Mouse (Mus musculus): Measurements from ENCODE around the gene Lrmda. TPM values are rescaled to one million over a fixed set of nuclear protein-coding genes. Genes with fewer than 3 reads are reported as not detected.
A peak's percentile ranks its signal among the peaks of the same experiment; 100 is the strongest.

Lrmda gene
- total and polyA plus RNA-seq, 3 experiments, result 0.43 to 1.1 (median 1.0) TPM

DNA sequence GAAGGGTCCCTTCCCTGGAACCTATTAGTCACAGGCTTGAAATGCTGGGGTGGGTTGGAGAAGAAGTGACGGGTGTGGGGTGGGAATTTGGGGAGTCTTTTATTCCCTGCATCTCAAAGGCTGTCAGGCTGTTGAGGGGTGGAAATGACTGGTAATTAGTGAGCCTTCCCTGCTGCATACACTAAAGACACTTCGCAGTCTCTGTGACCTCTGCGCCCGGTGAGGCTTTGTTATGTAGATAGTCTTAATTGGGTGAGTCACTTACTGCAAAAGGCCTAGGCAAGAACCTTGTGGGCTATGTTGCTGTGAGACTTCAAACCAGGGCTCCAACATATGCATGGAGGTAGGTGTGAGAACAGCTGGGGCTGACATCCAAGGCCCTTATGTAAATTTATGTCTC lies 14.6 kb upstream of the Lrmda start:
- no peaks in the 10 kb centered on the region for H3K27me3 ChIP-seq (ENCODE audit: control insufficient read depth, insufficient read depth, low read length)
- no peak overlapping the region for H3K27ac ChIP-seq
- no peak overlapping the region for H3K9ac ChIP-seq (ENCODE audit: low read depth, low read length)
- intact Hi-C loops (cut with DNase I), result no loop called here
- TF ChIP-seq CTCF (IDR thresholded peaks at IDR 0.05) (no peak), EP300 (IDR thresholded peaks at IDR 0.05; ENCODE audit: insufficient read depth, low read depth, low read length) (no peak), POLR2A (IDR thresholded peaks at IDR 0.05; ENCODE audit: insufficient read depth, low read depth, low read length) (no peak)
- no peaks in the 10 kb centered on the region for H3K36me3 ChIP-seq (ENCODE audit: control insufficient read depth, insufficient read depth, low read length)
- no peaks in the 10 kb centered on the region for H3K79me2 ChIP-seq (replicated peaks; ENCODE audit: control insufficient read depth, insufficient read depth, low read length)
- H3K4me1 ChIP-seq (ENCODE audit: control insufficient read depth, insufficient read depth, low read length), result no peaks in the 10 kb centered on the region
- no peak for DNase-seq
- WGBS, result 75% methylated on average over 4 of the region's 4 CpGs
- no peak overlapping the region for H3K4me3 ChIP-seq

DNA sequence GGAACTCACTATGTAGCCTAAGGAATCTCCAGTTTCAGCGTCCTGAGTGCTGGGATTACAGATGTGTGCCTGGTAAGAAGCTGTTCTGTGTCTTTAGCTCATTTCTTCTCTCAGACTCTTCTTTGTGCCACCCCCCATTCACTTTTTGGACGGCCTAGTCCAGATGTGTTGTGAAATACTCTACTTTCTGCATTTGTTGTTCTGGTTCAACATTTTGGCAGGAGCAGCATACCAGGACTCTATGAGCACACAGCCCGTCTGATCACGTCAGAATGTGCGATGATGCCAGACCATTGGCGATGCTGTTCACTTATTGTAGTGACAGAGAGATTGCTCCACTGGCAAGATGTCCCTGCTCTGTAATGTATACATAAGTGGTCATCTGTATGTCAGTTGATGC lies 12.5 kb upstream of the Lrmda start:
- H3K9ac ChIP-seq (ENCODE audit: low read depth, low read length), result no peak overlapping the region
- H3K4me1 ChIP-seq (ENCODE audit: control insufficient read depth, insufficient read depth, low read length), result no peaks in the 10 kb centered on the region
- H3K79me2 ChIP-seq (replicated peaks; ENCODE audit: control insufficient read depth, insufficient read depth, low read length), result no peaks in the 10 kb centered on the region
- WGBS, result 86% methylated on average over 6 of the region's 6 CpGs
- no peaks in the 10 kb centered on the region for H3K27me3 ChIP-seq (ENCODE audit: control insufficient read depth, insufficient read depth, low read length)
- TF ChIP-seq CTCF (IDR thresholded peaks at IDR 0.05) (no peak), POLR2A (IDR thresholded peaks at IDR 0.05; ENCODE audit: insufficient read depth, low read depth, low read length) (no peak), EP300 (IDR thresholded peaks at IDR 0.05; ENCODE audit: insufficient read depth, low read depth, low read length) (no peak)
- no peak overlapping the region for H3K27ac ChIP-seq
- no peak for DNase-seq
- intact Hi-C loops (cut with DNase I), result no loop called here
- H3K36me3 ChIP-seq (ENCODE audit: control insufficient read depth, insufficient read depth, low read length), result no peaks in the 10 kb centered on the region
- H3K4me3 ChIP-seq, result no peak overlapping the region

DNA sequence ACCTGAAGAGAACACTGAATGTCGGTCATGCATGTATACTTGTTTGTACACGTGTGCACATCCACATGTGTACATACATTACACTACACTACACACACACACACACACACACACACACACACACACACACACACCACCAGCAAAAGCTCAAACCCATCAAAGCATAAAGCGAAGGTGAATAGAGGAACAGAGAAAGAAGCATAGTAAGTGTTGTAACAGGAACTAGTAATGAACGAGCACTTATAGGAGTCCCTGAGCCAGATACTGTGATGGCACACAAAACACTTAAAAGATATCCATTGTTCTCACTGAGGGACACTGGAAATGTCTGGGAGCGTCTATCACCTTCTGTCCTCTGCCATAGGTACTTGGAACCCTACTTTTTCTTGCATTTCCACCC lies 5.2 kb upstream of the Lrmda start:
- no peaks in the 10 kb centered on the region for H3K27me3 ChIP-seq (ENCODE audit: control insufficient read depth, insufficient read depth, low read length)
- intact Hi-C loops (cut with DNase I), result no loop called here
- 72% methylated on average over 5 of the region's 5 CpGs for WGBS

DNA sequence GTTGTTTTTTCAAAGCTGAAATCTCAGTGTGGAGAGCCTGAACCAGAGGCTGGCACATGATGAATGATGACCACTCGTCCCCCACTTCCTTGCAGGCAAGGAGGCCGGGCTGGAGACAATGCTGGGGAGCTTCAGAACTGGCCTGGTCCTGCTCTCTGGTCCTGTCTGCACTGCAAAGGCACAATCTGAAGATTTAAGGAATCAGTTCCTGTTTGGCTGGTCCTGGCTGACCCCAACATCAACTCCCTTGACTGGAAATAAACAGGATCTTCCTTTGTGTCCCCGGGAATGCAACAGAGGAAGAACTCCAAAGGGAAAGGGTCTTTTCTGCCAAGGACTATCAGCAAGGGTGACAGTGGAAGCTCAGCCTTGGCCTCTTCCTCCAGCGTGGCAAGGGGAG lies 4.7 kb upstream of the Lrmda start:
- no peaks in the 10 kb centered on the region for H3K27me3 ChIP-seq (ENCODE audit: control insufficient read depth, insufficient read depth, low read length)
- no peaks in the 10 kb centered on the region for H3K36me3 ChIP-seq (ENCODE audit: control insufficient read depth, insufficient read depth, low read length)
- no peak for DNase-seq
- H3K4me1 ChIP-seq (ENCODE audit: control insufficient read depth, insufficient read depth, low read length), result peaks cover under 1% of the 10 kb centered on the region
- intact Hi-C loops (cut with DNase I), result no loop called here
- H3K79me2 ChIP-seq (replicated peaks; ENCODE audit: control insufficient read depth, insufficient read depth, low read length), result no peaks in the 10 kb centered on the region
- H3K9ac ChIP-seq (ENCODE audit: low read depth, low read length), result no peak overlapping the region
- H3K27ac ChIP-seq, result peak overlapping the region; percentile 38
- no peak for TF ChIP-seq EP300 (IDR thresholded peaks at IDR 0.05; ENCODE audit: insufficient read depth, low read depth, low read length)
- no peak for TF ChIP-seq CTCF (IDR thresholded peaks at IDR 0.05)
- no peak for TF ChIP-seq POLR2A (IDR thresholded peaks at IDR 0.05; ENCODE audit: insufficient read depth, low read depth, low read length)
- no peak overlapping the region for H3K4me3 ChIP-seq
- 41% methylated on average over 4 of the region's 4 CpGs for WGBS

More for the DNA sequence above, 5.2 kb upstream of the Lrmda start:
- H3K9ac ChIP-seq (ENCODE audit: low read depth, low read length), result no peak overlapping the region
- no peak for DNase-seq
- no peak overlapping the region for H3K4me3 ChIP-seq
- H3K27ac ChIP-seq, result peak overlapping the region; percentile 38
- no peaks in the 10 kb centered on the region; the same call in none of the 2 replicates for H3K4me1 ChIP-seq (ENCODE audit: control insufficient read depth, insufficient read depth, low read length)
- H3K79me2 ChIP-seq (replicated peaks; ENCODE audit: control insufficient read depth, insufficient read depth, low read length), result no peaks in the 10 kb centered on the region
- no peaks in the 10 kb centered on the region for H3K36me3 ChIP-seq (ENCODE audit: control insufficient read depth, insufficient read depth, low read length)
- TF ChIP-seq POLR2A (IDR thresholded peaks at IDR 0.05; ENCODE audit: insufficient read depth, low read depth, low read length), result no peak
- TF ChIP-seq CTCF (IDR thresholded peaks at IDR 0.05), result no peak
- no peak for TF ChIP-seq EP300 (IDR thresholded peaks at IDR 0.05; ENCODE audit: insufficient read depth, low read depth, low read length)

DNA sequence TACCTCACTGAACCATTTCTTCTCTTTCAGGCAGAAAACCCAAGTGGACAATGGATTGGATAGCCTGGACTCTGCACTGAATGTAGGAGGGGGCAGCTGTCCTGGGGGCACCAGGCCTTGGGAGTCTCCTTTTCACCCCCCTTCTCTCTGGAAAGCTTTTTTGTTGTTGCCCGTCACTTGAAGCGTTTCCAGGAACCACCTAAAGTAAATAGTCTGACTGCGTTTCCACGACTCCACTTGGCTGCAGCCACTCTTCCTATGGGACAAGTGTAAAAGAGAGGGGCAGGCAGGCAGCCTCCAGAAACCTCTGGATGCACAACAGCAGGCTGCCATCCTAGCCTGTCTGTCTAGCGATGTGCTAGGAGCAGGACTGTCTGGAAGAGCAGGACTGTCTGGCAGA lies 2.5 kb upstream of the Lrmda start:
- H3K36me3 ChIP-seq (ENCODE audit: control insufficient read depth, insufficient read depth, low read length), result no peaks in the 10 kb centered on the region
- 61% methylated on average over 5 of the region's 5 CpGs for WGBS
- intact Hi-C loops (cut with DNase I), result no loop called here
- no peaks in the 10 kb centered on the region for H3K27me3 ChIP-seq (ENCODE audit: control insufficient read depth, insufficient read depth, low read length)
- H3K4me1 ChIP-seq (ENCODE audit: control insufficient read depth, insufficient read depth, low read length), result peaks cover 2% of the 10 kb centered on the region
- H3K79me2 ChIP-seq (replicated peaks; ENCODE audit: control insufficient read depth, insufficient read depth, low read length), result no peaks in the 10 kb centered on the region
- H3K27ac ChIP-seq, result no peak overlapping the region
- no peak for DNase-seq
- no peak overlapping the region for H3K4me3 ChIP-seq
- no peak overlapping the region for H3K9ac ChIP-seq (ENCODE audit: low read depth, low read length)
- TF ChIP-seq CTCF (IDR thresholded peaks at IDR 0.05) (no peak), POLR2A (IDR thresholded peaks at IDR 0.05; ENCODE audit: insufficient read depth, low read depth, low read length) (no peak), EP300 (IDR thresholded peaks at IDR 0.05; ENCODE audit: insufficient read depth, low read depth, low read length) (no peak)

DNA sequence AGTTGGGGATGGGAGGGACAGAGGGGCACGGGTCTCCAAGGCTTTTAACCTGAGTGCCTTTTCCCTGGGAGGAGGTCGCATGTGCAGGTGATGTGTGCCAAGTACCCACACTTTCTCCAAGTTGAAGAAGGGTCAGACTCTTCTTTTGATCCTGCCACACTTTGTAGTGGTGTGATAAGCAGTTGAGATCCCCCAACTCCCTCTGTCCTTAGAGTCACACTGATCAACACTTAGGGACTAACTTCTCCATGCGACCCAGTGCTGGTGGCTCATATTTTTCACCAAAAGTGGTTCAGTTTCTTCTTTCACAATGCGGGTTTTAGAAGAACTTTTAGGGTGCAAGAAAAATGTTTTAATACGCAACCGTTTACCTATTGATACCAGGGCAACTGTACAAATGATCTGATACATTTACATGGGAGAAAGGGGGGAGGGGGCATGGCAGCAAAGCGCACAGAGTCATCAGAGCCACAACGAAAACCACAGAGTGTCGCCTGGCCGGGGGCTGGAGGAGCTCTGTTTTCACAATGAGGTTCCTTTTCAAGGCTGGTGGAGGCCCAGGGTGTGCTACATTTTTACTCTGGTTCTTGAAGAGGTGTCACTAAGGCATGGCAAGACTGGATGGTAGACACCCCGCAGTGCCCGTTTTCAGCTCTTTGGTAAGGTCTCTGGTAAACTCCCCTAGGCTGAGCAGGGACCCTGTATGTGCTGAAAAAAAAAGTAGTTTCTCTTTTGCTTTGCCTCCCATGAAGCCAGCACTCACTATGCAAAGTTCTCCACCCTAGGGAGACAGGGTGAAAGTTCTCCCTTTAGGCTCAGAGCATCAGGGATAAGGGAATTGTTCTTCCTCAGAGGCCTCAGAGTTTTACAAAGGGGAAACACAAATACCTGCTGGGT lies 685 bp downstream of the Lrmda start:
- Histone ChIP-seq H3K79me2 (replicated peaks; ENCODE audit: control insufficient read depth, insufficient read depth, low read length) (no peaks in the 10 kb centered on the region), H3K27me3 (ENCODE audit: control insufficient read depth, insufficient read depth, low read length) (no peaks in the 10 kb centered on the region), H3K27ac (peak overlapping the region; percentile 92), H3K4me3 (peak overlapping the region; percentile 52), H3K9ac (ENCODE audit: low read depth, low read length) (peak overlapping the region; percentile 89), H3K4me1 (ENCODE audit: control insufficient read depth, insufficient read depth, low read length) (peaks cover 2% of the 10 kb centered on the region; the same call in 1 of the 2 replicates), H3K36me3 (ENCODE audit: control insufficient read depth, insufficient read depth, low read length) (no peaks in the 10 kb centered on the region)
- intact Hi-C loops (cut with DNase I), result loop anchor here (2.0 kb wide), 2 partner anchors 17 to 31 kb away; partner anchors contain the start of gene Zfp503
- WGBS, result 53% methylated on average over 12 of the region's 12 CpGs
- peak in 1 of 2 experiments; percentile 17 for DNase-seq
- TF ChIP-seq EP300 (IDR thresholded peaks at IDR 0.05; ENCODE audit: insufficient read depth, low read depth, low read length), result no peak
- 0 out of 2 replicates have a peak, but pooled peaks have one; percentile 27 for TF ChIP-seq POLR2A (IDR thresholded peaks at IDR 0.05; ENCODE audit: insufficient read depth, low read depth, low read length)
- TF ChIP-seq CTCF (IDR thresholded peaks at IDR 0.05), result no peak

Data from heart, adult 2 months (tissue).